Mouse (Mus musculus): ENCODE data around the gene Gm5799. TPM values are rescaled to one million over a fixed set of nuclear protein-coding genes. Genes with fewer than 3 reads are reported as not detected.
"Not testable (repeated sequence)": the region's sequence is repeated elsewhere in the genome, so short reads cannot be mapped to it uniquely, and the experiment has no call there.

Gm5799 gene
- polyA plus RNA-seq (2012) = not detected in 2 replicates

- H3K4me3 ChIP-seq (replicated peaks); H3K36me3 ChIP-seq (ENCODE audit: control insufficient read depth): not testable (repeated sequence)
These were observed at the start of gene Gm5799 for GRCm38 (mm10) chr14:43543276-43543675. TSS of gene Gm5799 (plus strand) at chr14:43543576.

GRCm38 (mm10) chr14:43531052-43532010 is 12.0 kb upstream of the Gm5799 start:
- not testable (repeated sequence) for H3K4me3 ChIP-seq (replicated peaks); H3K36me3 ChIP-seq (ENCODE audit: control insufficient read depth); H3K4me1 ChIP-seq (ENCODE audit: control insufficient read depth); H3K9me3 ChIP-seq (ENCODE audit: control insufficient read depth, low read length); H3K27me3 ChIP-seq (ENCODE audit: control insufficient read depth)

More at GRCm38 (mm10) chr14:43543276-43543675, at the start of gene Gm5799:
- not testable (repeated sequence) for H3K4me1 ChIP-seq (ENCODE audit: control insufficient read depth); H3K27me3 ChIP-seq (ENCODE audit: control insufficient read depth); H3K9me3 ChIP-seq (ENCODE audit: control insufficient read depth, low read length)

- not testable (repeated sequence) for H3K9me3 ChIP-seq (ENCODE audit: control insufficient read depth, low read length); H3K36me3 ChIP-seq (ENCODE audit: control insufficient read depth); H3K4me1 ChIP-seq (ENCODE audit: control insufficient read depth); H3K4me3 ChIP-seq (replicated peaks); H3K27me3 ChIP-seq (ENCODE audit: control insufficient read depth)
These were observed 11.4 kb upstream of the Gm5799 start for GRCm38 (mm10) chr14:43532011-43532383.

GRCm38 (mm10) chr14:43532387-43532786 is 11.0 kb upstream of the Gm5799 start:
- not testable (repeated sequence) for H3K27me3 ChIP-seq (ENCODE audit: control insufficient read depth); H3K36me3 ChIP-seq (ENCODE audit: control insufficient read depth); H3K4me1 ChIP-seq (ENCODE audit: control insufficient read depth); H3K9me3 ChIP-seq (ENCODE audit: control insufficient read depth, low read length); H3K4me3 ChIP-seq (replicated peaks)

- H3K4me1 ChIP-seq (ENCODE audit: control insufficient read depth); H3K9me3 ChIP-seq (ENCODE audit: control insufficient read depth, low read length); H3K4me3 ChIP-seq (replicated peaks); H3K27me3 ChIP-seq (ENCODE audit: control insufficient read depth); H3K36me3 ChIP-seq (ENCODE audit: control insufficient read depth): not testable (repeated sequence)
These were observed 5.2 kb upstream of the Gm5799 start for GRCm38 (mm10) chr14:43538144-43538543.

GRCm38 (mm10) chr14:43546281-43546680 is 2.9 kb downstream of the Gm5799 start:
- not testable (repeated sequence) for H3K4me1 ChIP-seq (ENCODE audit: control insufficient read depth); H3K4me3 ChIP-seq (replicated peaks); H3K27me3 ChIP-seq (ENCODE audit: control insufficient read depth); H3K36me3 ChIP-seq (ENCODE audit: control insufficient read depth); H3K9me3 ChIP-seq (ENCODE audit: control insufficient read depth, low read length)

GRCm38 (mm10) chr14:43552271-43552670 is 8.9 kb downstream of the Gm5799 start:
- H3K27me3 ChIP-seq (ENCODE audit: control insufficient read depth); H3K36me3 ChIP-seq (ENCODE audit: control insufficient read depth); H3K4me3 ChIP-seq (replicated peaks); H3K4me1 ChIP-seq (ENCODE audit: control insufficient read depth); H3K9me3 ChIP-seq (ENCODE audit: control insufficient read depth, low read length): not testable (repeated sequence)

GRCm38 (mm10) chr14:43577969-43578368 is 34.6 kb downstream of the Gm5799 start:
- not testable (repeated sequence) for H3K4me1 ChIP-seq (ENCODE audit: control insufficient read depth); H3K4me3 ChIP-seq (replicated peaks)

GRCm38 (mm10) chr14:43579046-43579445 is 35.7 kb downstream of the Gm5799 start, which contains the start of gene Gm17654:
TSS of gene Gm17654 (minus strand) at chr14:43579146.
- H3K9me3 ChIP-seq (ENCODE audit: control insufficient read depth, low read length); H3K27me3 ChIP-seq (ENCODE audit: control insufficient read depth); H3K4me3 ChIP-seq (replicated peaks); H3K36me3 ChIP-seq (ENCODE audit: control insufficient read depth); H3K4me1 ChIP-seq (ENCODE audit: control insufficient read depth): not testable (repeated sequence)

More at GRCm38 (mm10) chr14:43577969-43578368, 34.6 kb downstream of the Gm5799 start:
- not testable (repeated sequence) for H3K9me3 ChIP-seq (ENCODE audit: control insufficient read depth, low read length); H3K27me3 ChIP-seq (ENCODE audit: control insufficient read depth); H3K36me3 ChIP-seq (ENCODE audit: control insufficient read depth)

Other genes starting within 250 kb of the Gm5799 start
- not detected in 2 replicates for gene Gm8127, start 249.7 kb upstream of the Gm5799 start, polyA plus RNA-seq (2012)
- gene 1700001F09Rik, start 195.8 kb upstream of the Gm5799 start, polyA plus RNA-seq (2012) = not detected in 2 replicates
- gene Gm8138, start 127.2 kb upstream of the Gm5799 start, polyA plus RNA-seq (2012) = 0.03 TPM in 2 replicates
- gene Gm17654, start 35.6 kb downstream of the Gm5799 start, polyA plus RNA-seq (2012) = not detected in 2 replicates
- not detected in 2 replicates for gene Gm10375, start 64.4 kb downstream of the Gm5799 start, polyA plus RNA-seq (2012)
- not detected in 2 replicates for gene Gm8165, start 133.6 kb downstream of the Gm5799 start, polyA plus RNA-seq (2012)
- gene Gm7324, start 154.3 kb downstream of the Gm5799 start, polyA plus RNA-seq (2012) = not detected in 2 replicates
- gene Gm16506, start 183.9 kb downstream of the Gm5799 start, polyA plus RNA-seq (2012) = not detected in 2 replicates
- not detected in 2 replicates for gene Gm6526, start 204.3 kb downstream of the Gm5799 start, polyA plus RNA-seq (2012)
- gene Gm8180, start 241.2 kb downstream of the Gm5799 start, polyA plus RNA-seq (2012) = not detected in 2 replicates

Measured in erythroblast, embryonic 14.5 days (primary cell).